Mouse (Mus musculus) splenic B cell, adult 2 months (primary cell): ENCODE data around the gene Cdx2.

ENCODE experiments used
- DNase-seq: peaks from one replicate; pipeline ENCODE4 v3.0.0-alpha.2; 2011; ENCODE audit warnings: low read depth, low spot score
- H3K27me3 ChIP-seq: 2 replicates; pipeline ENCODE4 v1.6.1; 2012; ENCODE audit warnings: mild to moderate bottlenecking, low read length, moderate library complexity, mixed read lengths; ENCODE audit not compliant: control insufficient read depth, poor library complexity, insufficient read depth, severe bottlenecking
- H3K36me3 ChIP-seq: 2 replicates; pipeline ENCODE4 v1.6.1; 2012; ENCODE audit warnings: mild to moderate bottlenecking, low read length, moderate library complexity, mixed read lengths; ENCODE audit not compliant: control insufficient read depth, poor library complexity, insufficient read depth, severe bottlenecking

Cdx2 gene

GRCm38 (mm10) chr5:147291764-147292505 is 15.1 kb downstream of the Cdx2 start:
- no peaks in the 10 kb centered on the region for H3K27me3 ChIP-seq
- DNase-seq: no peak

GRCm38 (mm10) chr5:147284365-147284764 is 22.7 kb downstream of the Cdx2 start:
- Histone ChIP-seq H3K27me3 (no peaks in the 10 kb centered on the region), H3K36me3 (no peaks in the 10 kb centered on the region)
- no peak for DNase-seq

More at GRCm38 (mm10) chr5:147291764-147292505, 15.1 kb downstream of the Cdx2 start:
- H3K36me3 ChIP-seq: no peaks in the 10 kb centered on the region

- no peaks in the 10 kb centered on the region for H3K36me3 ChIP-seq
- DNase-seq: no peak
- H3K27me3 ChIP-seq: no peaks in the 10 kb centered on the region
Observed at GRCm38 (mm10) chr5:147277547-147277925, 29.5 kb downstream of the Cdx2 start.

- Histone ChIP-seq H3K36me3 (no peaks in the 10 kb centered on the region), H3K27me3 (no peaks in the 10 kb centered on the region)
- no peak for DNase-seq
Observed at GRCm38 (mm10) chr5:147276701-147277546, 30.1 kb downstream of the Cdx2 start.

- DNase-seq: no peak
- no peaks in the 10 kb centered on the region for H3K27me3 ChIP-seq
Observed at GRCm38 (mm10) chr5:147275761-147276160, 31.3 kb downstream of the Cdx2 start.

GRCm38 (mm10) chr5:147274174-147275141 is 32.6 kb downstream of the Cdx2 start:
- H3K27me3 ChIP-seq: 0 out of 2 replicates have a peak, but pooled peaks cover 3% of the 10 kb centered on the region
- DNase-seq: peak; percentile 5
- H3K36me3 ChIP-seq: no peaks in the 10 kb centered on the region

More at GRCm38 (mm10) chr5:147275761-147276160, 31.3 kb downstream of the Cdx2 start:
- no peaks in the 10 kb centered on the region for H3K36me3 ChIP-seq

- no peaks in the 10 kb centered on the region for H3K36me3 ChIP-seq
- 0 out of 2 replicates have a peak, but pooled peaks cover 3% of the 10 kb centered on the region for H3K27me3 ChIP-seq
- DNase-seq: no peak
Observed at GRCm38 (mm10) chr5:147272808-147273345, 34.2 kb downstream of the Cdx2 start.

- DNase-seq: no peak
- Histone ChIP-seq H3K36me3 (no peaks in the 10 kb centered on the region), H3K27me3 (0 out of 2 replicates have a peak, but pooled peaks cover 3% of the 10 kb centered on the region)
Observed at GRCm38 (mm10) chr5:147272046-147272807, 34.8 kb downstream of the Cdx2 start.

GRCm38 (mm10) chr5:147270673-147271655 is 36.1 kb downstream of the Cdx2 start:
- Histone ChIP-seq H3K36me3 (no peaks in the 10 kb centered on the region), H3K27me3 (0 out of 2 replicates have a peak, but pooled peaks cover 3% of the 10 kb centered on the region)
- DNase-seq: no peak

GRCm38 (mm10) chr5:147269926-147270672 is 37.0 kb downstream of the Cdx2 start, which contains the start of gene Pdx1:
Gene Pdx1 (plus strand): TSS chr5:147269959.
- Histone ChIP-seq H3K27me3 (peaks cover 3% of the 10 kb centered on the region; the same call in 1 of the 2 replicates), H3K36me3 (no peaks in the 10 kb centered on the region)
- no peak for DNase-seq

GRCm38 (mm10) chr5:147269371-147269770 is 37.7 kb downstream of the Cdx2 start:
- Histone ChIP-seq H3K36me3 (no peaks in the 10 kb centered on the region), H3K27me3 (peaks cover 3% of the 10 kb centered on the region; the same call in 1 of the 2 replicates)
- no peak for DNase-seq

- no peak for DNase-seq
- Histone ChIP-seq H3K36me3 (no peaks in the 10 kb centered on the region), H3K27me3 (peaks cover 3% of the 10 kb centered on the region; the same call in 1 of the 2 replicates)
Observed at GRCm38 (mm10) chr5:147268728-147269127, 38.3 kb downstream of the Cdx2 start.
